Mouse (Mus musculus): Measurements from ENCODE around the gene Sar1b.

Sar1b gene

DNA sequence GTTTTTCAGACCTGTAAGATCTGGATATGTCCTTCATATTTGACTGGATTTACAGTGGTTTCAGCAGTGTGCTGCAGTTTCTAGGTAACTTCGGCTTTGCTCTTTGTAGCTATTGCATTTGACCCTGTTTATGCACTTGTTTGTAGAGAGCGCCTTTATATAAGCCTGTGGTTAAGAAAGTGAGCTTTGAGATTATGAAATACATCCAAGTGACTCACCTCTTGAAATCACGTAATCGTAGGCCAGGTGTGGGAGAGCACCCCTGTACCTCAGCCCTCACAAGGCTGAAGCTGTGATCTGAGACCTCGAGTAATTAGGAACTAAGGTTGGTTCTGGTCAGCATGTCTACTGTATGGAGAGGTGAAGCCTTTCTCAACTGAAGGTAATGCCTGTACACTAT, 14.0 kb downstream of the Sar1b start:
- 89% methylated on average over 5 of the region's 5 CpGs for WGBS

DNA sequence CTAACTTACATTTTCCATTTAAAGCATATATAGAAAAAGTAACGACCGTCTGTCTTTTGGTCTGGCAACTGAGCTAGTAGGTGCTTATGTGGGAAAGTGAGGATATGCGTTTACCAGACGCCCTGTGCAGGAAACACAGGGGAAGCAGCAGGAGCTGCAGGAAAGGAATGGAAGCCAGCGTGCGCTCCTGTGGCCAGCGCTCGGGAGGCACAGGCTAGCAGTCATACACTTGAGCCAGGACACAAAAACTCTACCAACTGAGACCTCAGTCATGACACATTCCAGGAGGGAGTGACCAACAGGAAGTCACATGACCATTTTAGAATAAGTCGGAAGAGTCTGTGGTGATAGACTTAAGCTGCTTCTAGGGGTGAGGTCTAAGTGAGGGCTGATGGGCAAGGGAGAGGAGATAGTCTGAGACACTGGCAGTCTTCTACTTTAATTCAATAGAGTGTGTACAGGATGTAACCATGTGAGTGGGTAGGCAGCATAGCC, 17.3 kb downstream of the Sar1b start:
- 80% methylated on average over 9 of the region's 9 CpGs for WGBS

DNA sequence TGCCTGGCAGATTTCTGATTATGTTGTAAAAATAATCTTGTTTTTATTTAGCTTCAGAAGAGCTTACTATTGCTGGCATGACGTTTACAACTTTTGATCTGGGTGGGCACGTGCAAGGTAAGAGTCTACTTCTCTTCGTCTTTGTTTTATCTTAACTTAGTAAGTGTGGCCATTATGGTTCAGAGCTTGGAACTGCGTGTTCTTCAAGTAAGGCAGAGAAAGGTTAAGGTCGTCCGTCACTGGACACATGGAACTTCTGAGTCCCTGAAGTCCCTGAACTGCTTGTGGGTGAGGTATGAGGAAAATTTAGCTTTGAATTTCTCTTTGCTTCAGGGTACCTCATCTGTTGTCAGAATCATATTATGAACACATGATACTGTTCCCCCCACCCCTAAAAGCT, 19.2 kb downstream of the Sar1b start:
- WGBS = 89% methylated on average over 6 of the region's 6 CpGs

DNA sequence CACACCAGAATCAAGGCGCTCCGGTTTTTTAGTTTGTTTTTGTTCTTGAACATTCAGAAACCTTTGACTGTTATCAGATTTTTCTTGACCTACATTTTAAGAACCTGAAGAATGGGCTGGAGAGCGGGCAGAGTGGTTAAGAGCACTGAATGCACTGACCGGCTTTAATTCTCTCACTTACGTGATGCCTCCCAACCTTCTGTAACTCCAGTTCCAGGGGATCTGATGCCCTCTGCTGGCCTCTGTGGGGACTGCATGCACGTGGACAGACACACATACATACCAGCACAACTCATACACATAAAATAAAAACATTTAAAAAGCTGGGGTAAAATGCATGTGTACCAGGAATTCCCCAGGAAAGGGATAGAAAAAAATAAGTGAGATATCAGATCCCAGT, 22.4 kb downstream of the Sar1b start:
- 90% methylated on average over 6 of the region's 6 CpGs for WGBS

DNA sequence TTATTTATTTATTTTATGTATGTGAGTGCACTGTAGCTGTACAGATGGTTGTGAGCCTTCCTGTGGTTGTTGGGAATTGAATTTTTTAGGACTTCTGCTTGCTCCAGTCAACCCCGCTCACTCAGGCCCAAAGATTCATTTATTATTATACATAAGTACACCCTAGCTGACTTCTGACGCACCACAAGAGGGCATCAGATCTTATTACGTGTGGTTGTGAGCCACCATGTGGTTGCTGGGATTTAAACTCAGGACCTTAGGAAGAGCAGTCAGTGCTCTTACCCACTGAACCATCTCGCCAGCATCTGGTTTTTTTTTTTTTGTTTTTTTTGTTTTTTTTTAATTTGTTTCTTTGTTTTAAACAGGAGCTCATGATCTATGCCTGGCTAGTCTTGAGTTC, 26.2 kb downstream of the Sar1b start:
- WGBS = 86% methylated on average over 4 of the region's 4 CpGs

DNA sequence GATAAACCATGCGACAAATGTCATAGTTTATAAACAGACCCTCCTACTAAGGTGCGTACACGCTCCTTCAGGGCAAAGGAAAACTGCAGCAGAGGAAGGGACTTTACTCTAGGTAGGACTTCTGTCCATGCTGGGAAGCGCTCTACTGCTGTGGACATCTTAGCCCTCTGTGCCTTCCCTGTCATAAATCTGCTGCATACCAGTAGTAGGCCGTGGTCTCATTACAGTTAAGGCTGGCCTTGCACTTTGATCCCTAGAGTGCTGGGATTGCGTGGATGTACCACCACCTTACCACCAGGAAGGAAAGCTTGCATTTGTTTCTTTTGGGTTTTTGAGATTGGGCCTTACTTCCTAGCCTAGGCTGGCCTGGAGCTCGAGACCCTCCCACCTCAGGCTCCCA, 27.2 kb downstream of the Sar1b start:
- WGBS = 96% methylated on average over 7 of the region's 7 CpGs

DNA sequence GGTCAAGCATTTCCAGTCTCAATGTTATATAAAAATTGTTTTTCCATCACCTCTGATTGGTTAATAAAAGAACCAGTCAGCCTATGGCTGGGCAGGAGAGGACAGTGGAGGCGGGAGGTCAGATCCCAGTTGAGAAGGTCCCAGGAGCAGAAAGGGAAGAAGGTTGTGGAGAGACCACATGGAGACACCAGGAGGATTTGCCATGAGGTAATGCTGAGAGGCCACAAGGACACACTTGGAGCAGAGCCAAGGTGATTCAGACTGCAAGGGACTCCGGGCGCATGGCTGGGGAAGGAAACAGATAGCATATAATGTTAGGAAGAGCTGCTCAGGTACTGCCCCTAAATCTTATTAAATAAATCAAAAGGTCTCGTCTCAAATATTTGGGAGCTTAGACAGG, 32.8 kb downstream of the Sar1b start:
- WGBS = 71% methylated on average over 4 of the region's 4 CpGs

DNA sequence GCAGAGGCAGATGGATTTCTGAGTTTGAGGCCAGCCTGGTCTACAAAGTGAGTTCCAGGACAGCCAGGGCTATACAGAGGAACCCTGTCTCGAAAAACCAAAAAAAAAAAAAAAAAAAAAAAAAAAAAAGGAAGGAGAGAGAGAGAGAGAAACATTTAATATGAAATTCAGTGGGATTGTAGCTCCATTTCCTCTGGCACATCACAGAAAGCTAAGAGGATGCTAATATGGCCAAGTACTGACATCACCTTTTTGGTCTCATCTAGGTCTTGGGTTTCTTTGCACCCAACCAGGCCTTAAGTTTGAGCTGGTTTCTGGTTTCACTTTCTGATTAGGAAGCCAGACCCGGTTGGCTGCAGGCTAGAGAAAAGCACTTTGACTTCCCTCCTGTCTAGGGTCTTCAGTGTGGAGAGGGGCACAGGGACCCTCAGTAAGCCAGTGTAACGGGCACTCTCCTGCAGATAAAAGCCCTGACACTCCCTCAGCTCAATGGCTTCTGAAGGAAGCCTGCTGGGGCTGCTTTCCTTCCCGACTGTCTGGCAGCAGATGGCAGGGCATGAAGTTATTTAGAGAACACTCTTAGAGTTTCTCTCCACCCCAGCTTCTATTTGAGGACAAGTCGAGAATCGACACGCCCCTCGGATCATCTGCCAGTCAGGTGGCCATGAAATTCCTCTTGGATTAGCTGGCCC, 37.3 kb downstream of the Sar1b start:
- 26% methylated on average over 8 of the region's 8 CpGs for WGBS

DNA sequence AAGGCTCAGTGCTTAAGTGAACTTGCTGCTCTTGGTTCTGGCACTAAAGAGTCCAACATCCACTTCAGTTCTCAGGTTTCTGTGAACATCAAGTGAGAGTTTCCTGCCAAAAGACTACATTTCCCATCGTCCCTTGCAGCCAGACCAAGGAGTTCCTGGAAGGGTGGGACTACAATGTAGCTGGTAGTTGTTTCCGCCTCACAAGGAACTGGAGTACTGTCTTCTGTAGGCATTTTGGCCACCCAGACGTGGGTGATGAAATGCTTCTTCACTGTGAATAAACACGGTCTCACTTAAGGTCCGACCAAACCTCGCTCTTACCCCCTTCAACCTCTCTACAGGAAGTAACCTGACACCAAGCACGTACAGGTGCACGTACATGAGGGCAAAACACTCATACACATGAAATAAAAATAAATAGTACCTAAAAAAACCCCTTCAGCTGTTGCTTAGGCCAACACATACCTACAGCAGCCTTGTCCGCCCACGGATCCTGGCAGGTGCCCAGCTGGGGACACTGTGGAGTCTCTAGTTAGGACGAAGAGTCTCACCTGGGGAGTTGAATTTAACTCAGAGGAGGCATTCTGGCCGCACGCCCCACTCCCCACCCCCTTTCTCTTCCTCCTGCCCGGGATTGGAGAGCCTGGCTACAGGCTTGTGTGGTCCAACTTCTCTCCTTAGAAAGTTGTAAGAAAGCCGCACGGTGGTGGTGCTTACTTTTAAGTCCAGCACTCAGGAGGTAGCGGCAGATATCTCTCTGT, 41.9 kb downstream of the Sar1b start:
- 16% methylated on average over 17 of the region's 17 CpGs for WGBS

DNA sequence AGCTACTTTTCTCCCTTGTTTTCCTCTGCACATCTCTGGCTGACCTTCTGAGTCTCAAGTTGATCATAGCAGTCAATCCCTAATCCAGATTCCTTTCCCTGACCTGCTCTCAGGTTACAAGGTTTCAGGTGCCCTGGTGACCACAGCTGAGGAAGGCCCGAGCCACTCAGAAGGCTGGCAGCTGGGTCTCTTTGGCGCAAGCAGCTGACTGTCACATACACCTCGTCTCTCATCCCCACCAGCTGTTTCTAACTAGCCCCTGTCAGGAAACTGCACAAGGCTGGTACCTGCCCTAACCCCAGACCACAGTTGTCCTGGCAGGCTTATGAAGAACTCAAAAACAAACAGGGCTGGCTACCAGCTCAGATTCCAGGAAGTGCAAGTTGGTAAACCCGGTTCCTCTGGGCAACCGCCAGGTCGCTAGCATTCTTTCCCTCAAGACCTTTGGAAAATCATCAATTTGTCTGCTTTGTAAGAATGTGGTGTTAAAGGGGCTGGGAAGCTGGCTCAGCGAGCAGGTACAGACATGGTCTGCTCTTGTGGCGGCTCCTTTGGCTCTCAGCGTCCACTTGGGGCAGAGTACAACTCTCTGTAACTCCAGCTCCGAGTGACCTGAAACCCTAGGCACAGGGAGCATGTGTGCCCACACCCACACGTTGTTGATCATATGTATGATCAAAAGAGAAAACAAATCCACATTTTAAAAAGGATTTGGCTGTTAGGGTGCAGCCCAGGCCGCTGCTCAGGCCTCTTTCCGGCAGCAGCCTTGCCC, 43.8 kb downstream of the Sar1b start:
- WGBS = 64% methylated on average over 13 of the region's 13 CpGs

DNA sequence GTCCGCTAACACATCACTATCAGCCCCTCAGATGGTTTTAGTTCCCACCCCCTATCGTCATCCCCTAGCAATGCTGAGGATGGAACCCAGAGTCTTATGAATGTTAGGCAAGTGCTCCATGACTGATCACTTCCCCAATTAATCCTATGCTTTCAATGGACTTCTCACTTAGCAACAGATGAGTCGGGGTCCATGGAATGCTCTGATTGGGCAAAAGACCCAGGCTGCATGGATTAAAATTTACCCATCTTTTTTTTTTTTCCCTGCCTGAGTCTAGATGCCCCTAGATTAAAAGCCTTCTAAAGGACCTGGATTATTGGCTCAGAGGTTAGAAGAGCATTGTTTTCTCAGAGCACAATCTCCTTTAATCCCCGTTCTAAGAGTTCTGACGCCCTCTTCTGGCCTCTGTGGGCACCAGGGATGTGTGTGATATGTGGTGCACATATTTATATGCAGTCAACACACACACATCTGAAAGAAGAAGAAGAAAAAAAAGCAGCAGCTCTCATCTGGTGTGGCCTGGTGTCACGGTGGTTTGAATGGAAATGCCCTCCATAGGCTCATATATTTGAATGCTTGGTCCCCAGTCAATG, 46.2 kb downstream of the Sar1b start:
- WGBS = 60% methylated on average over 6 of the region's 6 CpGs

DNA sequence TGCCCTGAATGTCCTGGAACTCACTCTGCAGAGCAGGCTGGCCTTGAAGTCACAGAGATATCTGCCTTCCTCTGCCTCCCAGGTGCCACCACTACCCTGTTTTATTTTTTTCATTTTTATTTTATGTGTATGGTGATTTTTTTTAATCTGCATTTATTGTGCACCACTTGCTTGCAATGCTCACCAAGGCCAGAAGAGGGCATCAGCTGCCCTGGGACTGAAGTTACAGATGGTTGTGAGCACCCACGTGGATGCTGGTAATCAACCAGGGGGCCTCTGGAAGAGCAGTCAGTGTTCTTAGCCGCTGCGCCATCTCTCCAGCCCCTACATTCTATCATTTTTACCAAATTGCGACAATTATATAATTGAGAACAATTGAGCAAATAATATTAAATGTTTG, 47.7 kb downstream of the Sar1b start:
- WGBS = 86% methylated on average over 4 of the region's 4 CpGs

DNA sequence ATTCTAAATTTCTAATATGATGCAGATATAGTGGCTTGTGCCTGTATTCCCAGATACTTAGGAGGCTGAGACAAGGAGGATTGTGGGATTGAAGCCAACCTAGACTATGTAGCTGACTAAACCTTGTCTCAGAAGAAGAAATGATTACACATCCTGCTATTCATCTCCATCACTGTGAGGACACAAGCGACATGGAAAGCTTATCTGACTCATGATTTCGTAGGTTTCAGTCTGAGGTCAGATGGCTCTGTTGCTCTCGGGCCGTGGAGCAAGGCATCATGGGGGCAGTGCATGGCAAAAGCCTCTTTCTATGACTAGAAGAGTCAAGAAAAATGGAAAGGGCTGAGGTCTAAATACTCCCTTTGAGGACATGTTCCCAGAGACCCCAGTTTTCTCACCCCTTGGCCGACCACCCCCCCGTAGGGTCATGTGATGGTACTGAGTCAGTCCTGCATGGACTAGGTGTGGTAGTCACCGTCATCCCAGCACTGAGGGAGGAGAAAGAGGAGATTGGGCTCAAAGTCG, 48.6 kb downstream of the Sar1b start:
- WGBS = 93% methylated on average over 8 of the region's 8 CpGs

DNA sequence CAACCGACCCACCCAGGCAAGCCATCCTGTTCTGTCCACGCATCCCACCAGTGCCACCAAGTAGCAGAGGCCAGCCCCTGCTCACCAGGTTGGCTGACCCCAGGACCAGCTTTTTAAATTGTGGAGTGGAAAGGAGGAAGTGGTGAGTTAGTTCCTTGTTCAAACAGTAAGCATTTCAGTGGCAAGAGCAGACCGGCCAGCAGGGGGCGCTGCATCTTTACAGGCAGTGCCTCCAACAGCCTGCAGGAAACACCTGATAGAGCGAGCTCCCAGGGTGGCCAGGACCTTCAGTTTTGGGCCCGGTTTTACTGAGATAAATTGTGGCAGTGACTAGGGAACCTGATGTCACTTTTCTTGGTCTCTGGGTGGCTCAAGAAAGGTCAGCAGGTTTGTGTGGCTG, 54.3 kb downstream of the Sar1b start:
- WGBS = 35% methylated on average over 6 of the region's 6 CpGs

DNA sequence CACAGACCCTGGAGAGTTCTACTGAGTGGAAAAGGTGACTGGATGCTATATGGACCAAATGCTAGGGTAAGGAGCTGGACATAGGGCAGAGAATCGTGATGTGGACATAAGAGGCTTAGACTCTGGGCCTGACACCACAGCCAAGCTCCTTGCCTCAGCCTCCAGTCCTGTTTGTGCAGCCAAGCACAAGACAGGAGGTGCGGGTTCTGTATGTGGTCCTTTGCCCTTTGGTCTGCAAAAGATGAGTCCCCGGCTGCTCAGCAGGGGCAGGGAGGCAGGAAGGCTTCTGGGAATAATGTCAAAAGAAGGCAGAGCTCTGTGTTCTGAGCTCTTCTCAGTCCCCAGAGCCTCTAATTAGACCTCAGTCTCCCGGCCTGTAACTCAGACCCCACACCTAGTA, 55.4 kb downstream of the Sar1b start:
- 86% methylated on average over 4 of the region's 4 CpGs for WGBS

DNA sequence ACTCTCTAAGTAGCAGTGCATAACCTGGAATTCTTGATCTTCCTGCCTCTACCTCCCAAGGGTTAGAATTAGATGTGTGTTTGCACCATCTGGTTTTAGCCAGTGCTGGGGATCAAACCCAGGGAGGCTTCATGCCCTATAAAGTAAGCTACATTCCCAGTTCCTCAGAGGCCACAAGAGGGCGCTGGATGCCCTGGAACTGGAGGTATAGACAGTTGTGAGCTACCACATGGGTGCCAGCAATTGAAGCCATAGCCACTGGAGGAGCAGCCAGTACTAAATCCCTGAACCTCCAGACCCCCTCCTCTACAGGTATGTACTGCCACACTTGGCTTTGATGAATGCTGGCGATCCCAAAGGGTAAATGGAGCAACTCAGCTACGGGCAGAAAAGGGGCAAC, 56.5 kb downstream of the Sar1b start:
- WGBS = 71% methylated on average over 3 of the region's 3 CpGs

DNA sequence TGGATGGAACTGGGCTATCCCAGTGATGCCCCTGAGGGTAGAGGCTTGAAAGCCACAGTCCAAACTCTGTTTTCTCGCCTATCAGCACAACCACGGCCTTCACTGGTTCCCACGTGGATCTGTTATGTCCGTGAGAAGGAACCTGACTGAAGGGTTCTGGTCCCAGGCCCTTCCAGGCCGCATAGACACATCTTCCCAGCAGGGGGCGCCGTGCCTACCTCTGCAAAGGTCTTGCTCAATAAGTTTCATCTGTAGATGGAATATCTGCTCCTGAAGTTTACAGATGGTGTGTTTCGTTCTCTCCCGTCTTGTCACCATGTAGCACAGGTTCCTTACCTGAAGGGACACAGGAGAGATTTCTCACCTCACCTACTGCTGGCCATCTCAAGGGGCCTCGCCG, 57.4 kb downstream of the Sar1b start:
- WGBS = 41% methylated on average over 11 of the region's 11 CpGs

DNA sequence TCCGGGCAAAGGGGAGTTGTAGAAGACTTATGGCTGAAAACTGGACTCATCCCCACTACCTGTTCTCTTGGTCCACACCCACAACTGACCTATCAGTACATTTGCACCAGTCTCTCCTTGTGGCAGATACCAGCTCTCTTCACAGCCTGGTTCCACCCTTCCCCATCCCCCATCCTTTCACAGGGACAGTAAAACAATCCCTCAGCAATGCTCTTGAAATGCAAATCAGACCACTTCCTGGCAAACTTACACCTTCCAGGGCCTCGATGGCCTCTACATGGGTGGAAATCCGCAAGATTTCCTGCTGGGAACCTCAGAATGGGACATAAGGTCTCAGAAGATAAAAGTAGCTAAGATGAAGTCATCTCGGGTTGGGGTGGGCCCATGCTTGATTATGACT, 59.2 kb downstream of the Sar1b start:
- WGBS = 59% methylated on average over 4 of the region's 4 CpGs

DNA sequence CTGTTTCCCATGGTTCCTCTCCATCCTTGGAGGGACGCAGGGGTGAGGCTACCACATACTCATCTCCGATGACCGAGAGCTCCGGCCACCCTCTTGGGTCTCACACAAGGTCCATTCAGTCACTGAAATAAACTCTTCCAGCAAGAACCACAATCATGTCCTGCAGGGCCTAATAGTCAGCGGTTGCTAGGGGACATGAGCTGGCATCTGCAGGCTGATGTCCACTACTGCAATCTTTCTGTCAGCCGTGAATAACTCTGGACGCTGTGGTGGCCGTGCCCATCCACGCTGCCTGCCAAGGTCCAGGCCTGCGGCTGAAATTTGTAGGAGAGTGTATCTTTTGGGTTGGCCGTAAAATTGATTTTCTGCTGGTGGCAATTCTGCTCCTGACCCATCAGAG, 59.8 kb downstream of the Sar1b start:
- 74% methylated on average over 11 of the region's 11 CpGs for WGBS

DNA sequence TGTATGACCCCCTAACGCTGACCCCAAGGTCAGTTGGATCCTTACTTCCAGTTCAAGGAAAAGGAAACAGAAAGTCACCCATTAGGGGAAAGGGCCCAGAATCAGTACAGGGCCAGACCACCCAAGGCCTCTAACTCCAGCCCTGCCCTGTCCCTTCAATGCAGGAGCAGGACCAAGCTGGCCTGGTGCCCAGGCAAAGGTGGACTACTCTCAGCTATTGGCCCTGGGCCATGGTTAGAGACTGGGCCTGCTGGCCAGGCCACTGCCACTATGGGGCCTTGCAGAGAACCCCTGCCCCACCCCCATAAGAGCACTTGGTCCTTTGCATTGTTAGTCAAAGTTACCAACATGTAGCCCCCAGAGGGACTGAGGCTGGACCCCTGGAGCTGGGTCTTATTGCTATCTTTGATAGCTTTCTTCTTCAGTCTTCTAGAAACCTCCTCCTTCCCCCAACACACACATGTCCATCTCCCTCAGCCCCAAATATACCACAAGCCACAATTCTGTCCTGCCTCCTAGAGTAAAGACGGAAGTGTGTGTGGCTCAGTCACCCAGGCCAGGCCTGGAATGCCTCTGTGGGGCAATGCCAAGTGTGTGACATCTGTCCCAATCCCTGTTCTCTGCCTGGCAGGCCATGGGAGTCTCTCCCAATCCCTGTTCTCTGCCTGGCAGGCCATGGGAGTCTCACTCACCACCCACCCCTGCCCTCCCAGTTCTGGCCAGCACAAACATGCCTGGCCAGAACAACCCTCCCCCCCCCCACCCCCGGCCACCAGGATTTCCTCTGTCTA, 60.7 kb downstream of the Sar1b start:
- 88% methylated on average over 3 of the region's 3 CpGs for WGBS

DNA sequence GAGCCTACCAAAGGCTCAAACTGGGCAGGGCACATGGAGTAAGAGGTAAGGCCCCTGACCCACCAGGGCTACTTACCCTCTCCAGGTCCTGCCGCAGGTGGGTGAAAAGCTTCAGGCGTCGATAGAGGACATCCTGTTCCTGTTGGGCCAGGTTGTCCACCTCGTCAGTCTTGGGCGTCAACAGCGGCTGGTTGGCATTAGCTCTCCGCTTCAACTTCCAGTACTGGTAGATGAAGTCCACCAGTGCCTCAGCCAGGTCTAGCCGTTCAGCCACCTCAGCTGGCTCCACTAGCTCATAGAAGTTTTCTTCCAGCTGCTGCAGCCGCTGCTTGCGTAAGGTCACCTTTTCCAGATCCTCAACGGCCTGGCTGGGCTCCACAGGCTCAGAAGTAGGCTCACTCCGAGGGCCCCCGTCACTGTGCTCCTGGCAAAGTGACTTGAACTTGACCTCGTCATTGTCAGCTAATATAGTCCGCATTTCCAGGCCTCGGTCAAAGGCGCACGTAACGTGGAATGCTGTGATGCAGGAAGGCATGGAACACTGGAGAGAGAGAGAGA, 61.5 kb downstream of the Sar1b start:
- 93% methylated on average over 19 of the region's 19 CpGs for WGBS
